Mouse (Mus musculus) right cerebral cortex, postnatal 36 days (tissue): ENCODE results near the gene Nr2f6.
"Not testable (repeated sequence)": the region's sequence is repeated elsewhere in the genome, so short reads cannot be mapped to it uniquely, and the experiment has no call there.

Source experiments
- DNase-seq, 2 experiments: peaks; one replicate each; pipeline ENCODE4 v3.0.0; 2022; ENCODE audit warnings: low spot score in 2 of 2, mixed read lengths in 1 of 2

The Nr2f6 gene

GRCm38 (mm10) chr8:71367529-71368176 lies 14.1 kb downstream of the Nr2f6 start:
- DNase-seq = no peak

- peak; percentile 92 to 93 for DNase-seq
Observed at GRCm38 (mm10) chr8:71366771-71367528, 14.8 kb downstream of the Nr2f6 start, which contains the start of gene Use1. TSS of gene Use1 (plus strand) at chr8:71366848.

DNA sequence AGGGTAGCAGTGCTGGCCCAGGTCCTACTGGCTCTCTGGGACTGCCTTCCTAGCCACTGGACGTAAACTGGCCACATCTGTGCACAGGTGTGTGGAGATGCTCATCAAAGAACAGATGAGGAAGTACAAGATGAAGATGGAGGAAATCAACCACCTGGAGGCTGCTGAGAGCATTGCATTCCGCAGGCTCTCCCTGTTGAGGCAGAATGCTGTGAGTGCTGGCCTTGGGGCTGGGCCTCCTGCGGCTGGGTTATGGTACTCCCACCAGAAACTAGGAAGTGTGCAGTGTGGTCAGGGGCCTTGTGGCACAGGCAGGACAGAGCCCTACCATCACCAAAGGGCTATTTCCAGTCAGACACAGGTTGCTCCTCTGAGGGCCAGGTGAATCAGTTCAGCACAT lies 23.7 kb downstream of the Nr2f6 start:
- DNase-seq = no peak

- no peak for DNase-seq
Observed at GRCm38 (mm10) chr8:71351520-71351919, 30.2 kb downstream of the Nr2f6 start.

DNA sequence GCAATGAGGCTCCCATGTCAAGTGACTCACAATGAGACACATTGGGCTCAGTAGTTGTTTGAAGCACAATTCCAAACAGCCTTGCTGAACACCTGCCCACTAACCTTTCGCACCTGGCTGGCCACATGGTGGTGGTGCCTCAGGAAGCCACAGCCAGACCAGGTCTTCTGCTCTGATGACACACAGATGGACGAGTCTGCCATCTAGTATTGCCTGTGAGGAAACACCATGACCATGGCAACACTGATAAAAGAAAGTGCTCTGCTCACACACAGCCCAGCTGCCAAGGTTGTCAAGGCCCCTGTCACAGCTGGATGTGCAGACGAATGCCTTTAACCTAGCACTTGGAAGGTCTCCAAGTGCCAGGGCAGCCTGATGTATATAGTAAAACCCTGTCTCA lies 30.6 kb downstream of the Nr2f6 start:
- no peak for DNase-seq

GRCm38 (mm10) chr8:71346581-71346980 lies 35.2 kb downstream of the Nr2f6 start:
- DNase-seq = no peak

GRCm38 (mm10) chr8:71340625-71341024 lies 41.1 kb downstream of the Nr2f6 start:
- DNase-seq = no peak

GRCm38 (mm10) chr8:71337834-71338233 lies 43.9 kb downstream of the Nr2f6 start:
- not testable (repeated sequence) for DNase-seq

- DNase-seq = no peak
Observed at GRCm38 (mm10) chr8:71324848-71325247, 56.9 kb downstream of the Nr2f6 start.
